Mouse (Mus musculus) lung, postnatal 0 days (tissue): ENCODE results near the gene Pkig. TPM values are rescaled to one million over a fixed set of nuclear protein-coding genes. Genes with fewer than 3 reads are reported as not detected.
A peak's percentile ranks its signal among the peaks of the same experiment; 100 is the strongest.

Source experiments
- ATAC-seq: fragments of 200-750 bp; cut with Nextera tagmentation; 2 replicates; pipeline ENCODE4 v1.8.0; 2017; ENCODE audit warnings: moderate library complexity
- DNase-seq: peaks from one replicate; pipeline ENCODE4 v3.0.0-alpha.2; 2016; ENCODE audit warnings: low spot score
- H3K27ac ChIP-seq: fragments of 300-500 bp; sonication (generic); 2 replicates; pipeline ENCODE4 v1.5.1; 2014; ENCODE audit warnings: antibody characterized with exemption, mild to moderate bottlenecking, low read length, mixed read lengths
- H3K27me3 ChIP-seq: fragments of 300-500 bp; sonication (generic); replicated peaks from 2 replicates; pipeline ENCODE4 v1.6.1; 2014; ENCODE audit warnings: low read length, mixed read lengths; ENCODE audit not compliant: insufficient read depth
- H3K36me3 ChIP-seq: fragments of 300-500 bp; sonication (generic); 2 replicates; pipeline ENCODE4 v1.6.1; 2014; ENCODE audit warnings: low read length, mixed read lengths; ENCODE audit not compliant: insufficient read depth
- H3K4me1 ChIP-seq: fragments of 300-500 bp; sonication (generic); 2 replicates; pipeline ENCODE4 v1.6.1; 2014; ENCODE audit warnings: antibody characterized with exemption, low read depth, low read length, mixed read lengths; ENCODE audit not compliant: insufficient read depth
- H3K4me2 ChIP-seq: fragments of 300-500 bp; sonication (generic); replicated peaks from 2 replicates; pipeline ENCODE4 v1.6.1; 2014; ENCODE audit warnings: low read depth, mild to moderate bottlenecking, low read length, moderate library complexity, mixed read lengths
- H3K4me3 ChIP-seq: fragments of 300-500 bp; sonication (generic); 2 replicates; pipeline ENCODE4 v1.5.1; 2014; ENCODE audit warnings: low read depth, low read length
- H3K9ac ChIP-seq: fragments of 300-500 bp; sonication (generic); replicated peaks from 2 replicates; pipeline ENCODE4 v1.6.1; 2014; ENCODE audit warnings: low read depth, mild to moderate bottlenecking
- H3K9me3 ChIP-seq: fragments of 300-500 bp; sonication (generic); 2 replicates; pipeline ENCODE4 v1.6.1; 2016; ENCODE audit warnings: low read length, mixed read lengths
- CTCF ChIP-seq: IDR thresholded peaks from 2 replicates; pipeline ENCODE4 v1.5.1; 2016; ENCODE audit warnings: antibody characterized with exemption, mild to moderate bottlenecking
- EP300 ChIP-seq: IDR thresholded peaks from 2 replicates; pipeline ENCODE4 v1.6.1; 2016; ENCODE audit warnings: antibody characterized with exemption, mild to moderate bottlenecking, control low read depth
- WGBS: fragments of 180-500 bp; shearing (Covaris S2); extraction: QIAGEN DNeasy Blood & Tissue Kit; methylation state at CpG from one replicate; pipeline ENCODE4 v1.1.7; 2014; 5-methylcytosine and 5-hydroxymethylcytosine counted together
- polyA plus RNA-seq: library from polyadenylated mRNA; unstranded; fragments of >200 nt; fragmentation: Nextera tagmentation; extraction: Ambion mirVana; gene quantifications from 2 replicates; pipeline ENCODE4 v1.2.1, GENCODE M21; 2015

The Pkig gene
- polyA plus RNA-seq, 1 experiment from 2014 or later, result 106 TPM

DNA sequence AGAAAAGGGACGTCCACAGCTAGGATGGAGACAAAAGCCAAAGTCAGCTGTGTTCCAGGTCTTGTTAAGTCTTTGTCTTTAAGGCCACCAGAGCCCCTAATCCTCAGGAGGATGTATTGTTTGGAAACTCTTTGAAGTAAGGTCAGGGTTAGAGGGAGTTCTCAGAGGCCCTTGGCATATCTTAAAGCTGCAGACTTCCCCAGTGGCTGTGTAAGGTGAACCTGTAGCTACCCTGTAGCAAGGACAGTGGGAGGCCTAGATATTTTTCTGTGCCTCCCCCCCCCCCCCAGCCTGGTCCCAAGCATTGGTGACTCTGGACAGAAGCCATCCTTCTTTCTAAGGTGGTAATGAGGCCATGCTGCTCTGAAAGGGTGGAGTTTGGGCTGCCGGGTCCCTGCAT is 38.6 kb downstream of the Pkig start:
- Histone ChIP-seq H3K4me2 (peak overlapping the region; percentile 30; the same call in 1 of the 2 replicates), H3K27ac (0 out of 2 replicates have a peak overlapping the region, but pooled peaks have one; percentile 20), H3K4me1 (peaks cover 30% of the 10 kb centered on the region), H3K4me3 (no peak overlapping the region), H3K9ac (no peak overlapping the region), H3K27me3 (no peaks in the 10 kb centered on the region), H3K9me3 (no peaks in the 10 kb centered on the region), H3K36me3 (no peaks in the 10 kb centered on the region)
- 43% methylated on average over 2 of the region's 2 CpGs for WGBS
- no peak for TF ChIP-seq CTCF
- TF ChIP-seq EP300, result no peak
- DNase-seq (no peak), ATAC-seq (no peak)

DNA sequence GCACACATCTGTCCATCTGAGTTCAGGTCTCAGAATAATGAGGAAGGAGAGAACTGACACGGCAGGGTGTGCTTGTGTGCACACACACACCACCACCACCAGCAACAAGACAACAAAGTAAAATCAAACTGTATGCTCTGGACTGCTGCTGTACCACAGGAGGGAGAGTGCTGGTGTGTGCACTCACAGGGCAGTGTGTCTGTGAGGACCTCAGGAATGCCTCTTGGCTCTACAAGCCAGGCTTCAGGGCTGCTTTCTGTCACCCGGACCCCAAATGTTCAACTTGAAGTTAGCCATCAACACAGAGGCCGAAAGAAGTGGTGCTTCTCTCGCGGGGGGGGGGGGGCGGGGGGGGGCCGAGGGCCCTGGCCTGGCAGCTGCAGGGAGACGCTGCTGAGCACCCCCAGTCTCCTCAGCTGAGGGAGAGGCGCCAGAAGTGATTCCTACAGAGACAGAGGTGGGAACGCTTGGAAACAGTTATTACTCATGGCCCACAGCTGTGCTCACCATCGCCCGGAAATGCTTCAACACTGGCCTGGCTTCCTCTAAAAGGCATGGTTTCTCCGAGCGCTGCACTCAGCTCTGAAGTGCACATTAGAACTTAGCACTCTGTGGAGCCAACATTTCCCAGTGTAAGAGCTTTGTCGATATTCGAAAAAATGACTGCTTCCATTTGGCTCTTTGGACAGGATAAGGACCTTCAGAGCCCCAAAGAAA is 39.7 kb downstream of the Pkig start:
- 24% methylated on average over 14 of the region's 16 CpGs for WGBS
- no peak overlapping the region for H3K4me3 ChIP-seq
- H3K9ac ChIP-seq, result no peak overlapping the region
- peak overlapping the region; percentile 82 for H3K27ac ChIP-seq
- no peak for TF ChIP-seq CTCF
- no peak for TF ChIP-seq EP300
- no peaks in the 10 kb centered on the region for H3K36me3 ChIP-seq
- H3K4me1 ChIP-seq, result peaks cover 28% of the 10 kb centered on the region
- DNase-seq (peak; percentile 81), ATAC-seq (peak; percentile 74)
- peak overlapping the region; percentile 27; the same call in 1 of the 2 replicates for H3K4me2 ChIP-seq
- H3K9me3 ChIP-seq, result no peaks in the 10 kb centered on the region
- no peaks in the 10 kb centered on the region for H3K27me3 ChIP-seq

DNA sequence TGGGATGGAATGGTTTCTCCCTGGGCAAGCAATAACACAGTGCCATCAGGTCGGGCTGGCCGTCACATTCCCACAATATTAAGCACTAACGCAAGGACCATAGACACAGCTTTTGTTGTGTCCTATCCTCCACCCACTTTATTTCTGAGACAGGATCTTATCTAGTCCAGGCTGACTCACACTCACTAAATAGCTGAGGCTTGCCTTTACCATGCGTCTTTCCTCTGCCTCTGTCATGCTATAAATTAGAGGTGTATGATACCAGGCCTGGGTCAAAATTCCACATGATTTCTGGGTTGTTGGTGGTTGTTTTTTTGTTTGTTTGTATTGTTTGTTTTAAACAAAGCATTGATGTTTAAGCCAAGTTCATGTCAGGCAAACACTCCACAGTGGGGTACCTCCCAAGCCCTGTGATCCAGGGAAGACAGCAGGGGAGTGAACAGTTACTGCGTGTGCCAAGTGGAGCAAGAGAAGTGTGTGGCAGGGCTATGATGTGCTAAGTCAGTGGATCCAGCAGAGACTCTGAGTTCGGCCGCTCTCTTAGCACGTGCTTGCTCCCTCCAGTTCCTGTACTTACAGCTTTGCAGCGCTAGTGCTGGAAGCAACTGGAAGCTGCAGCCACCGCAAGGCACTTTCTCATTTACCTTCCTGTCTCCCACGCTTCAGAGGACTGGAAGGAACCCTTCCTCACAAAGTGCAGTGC is 41.0 kb downstream of the Pkig start:
- Histone ChIP-seq H3K4me1 (peaks cover 20% of the 10 kb centered on the region), H3K27ac (peak overlapping the region; percentile 6; the same call in 1 of the 2 replicates), H3K4me2 (no peak overlapping the region), H3K9ac (no peak overlapping the region), H3K27me3 (no peaks in the 10 kb centered on the region), H3K4me3 (no peak overlapping the region), H3K36me3 (no peaks in the 10 kb centered on the region), H3K9me3 (no peaks in the 10 kb centered on the region)
- 61% methylated on average over 11 of the region's 11 CpGs for WGBS
- DNase-seq (peak; percentile 52), ATAC-seq (peak; percentile 45; the same call in 1 of the 2 replicates)
- peak; percentile 21; the same call in 1 of the 2 replicates for TF ChIP-seq CTCF
- TF ChIP-seq EP300, result no peak

DNA sequence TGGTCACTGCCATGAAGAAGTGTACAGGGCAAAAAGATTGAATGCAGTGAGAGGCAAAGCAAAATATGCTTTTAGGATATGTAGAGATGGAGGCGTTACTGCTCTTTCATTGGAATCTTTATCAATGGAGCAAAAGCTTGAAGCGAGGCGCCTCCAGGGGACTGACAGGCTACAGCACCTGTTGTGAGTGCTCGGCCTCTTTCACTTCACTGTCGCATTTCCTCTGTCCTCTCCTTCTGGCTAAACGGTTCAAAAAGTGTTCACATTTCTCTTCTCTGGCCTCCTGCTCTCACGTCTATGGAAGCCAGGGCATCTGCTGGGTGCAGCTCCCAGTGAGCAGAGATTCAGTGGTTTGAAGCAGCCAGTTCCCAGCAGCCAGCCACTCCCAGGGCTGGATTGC is 44.2 kb downstream of the Pkig start:
- H3K27ac ChIP-seq, result no peak overlapping the region
- no peaks in the 10 kb centered on the region for H3K9me3 ChIP-seq
- no peak for TF ChIP-seq CTCF
- TF ChIP-seq EP300, result no peak
- peaks cover 6% of the 10 kb centered on the region for H3K4me1 ChIP-seq
- H3K9ac ChIP-seq, result no peak overlapping the region
- no peak overlapping the region for H3K4me3 ChIP-seq
- ATAC-seq, result no peak
- 80% methylated on average over 7 of the region's 7 CpGs for WGBS
- DNase-seq, result no peak
- H3K4me2 ChIP-seq, result no peak overlapping the region
- no peaks in the 10 kb centered on the region for H3K36me3 ChIP-seq
- H3K27me3 ChIP-seq, result no peaks in the 10 kb centered on the region

DNA sequence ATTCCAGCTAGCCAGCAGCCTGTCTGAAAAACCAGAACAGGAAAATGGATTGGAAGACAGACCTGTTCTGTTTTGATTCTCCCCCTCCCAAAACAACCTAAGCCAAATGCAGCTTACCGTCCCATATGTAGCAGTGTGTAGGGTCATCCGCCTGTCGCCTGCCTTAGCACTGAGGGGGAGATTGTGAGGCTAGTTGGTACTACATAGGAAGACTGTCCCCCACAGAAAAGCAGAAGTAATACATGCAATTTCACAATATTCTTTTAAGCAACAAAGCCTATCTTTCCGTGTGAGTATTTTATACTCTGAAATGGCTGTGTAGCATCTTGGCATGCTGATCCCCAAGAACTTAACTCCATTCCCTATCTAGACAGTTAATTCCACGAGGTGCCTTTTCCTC is 44.7 kb downstream of the Pkig start:
- H3K4me1 ChIP-seq, result peaks cover 6% of the 10 kb centered on the region
- 82% methylated on average over 5 of the region's 5 CpGs for WGBS
- H3K27ac ChIP-seq, result no peak overlapping the region
- H3K9ac ChIP-seq, result no peak overlapping the region
- ATAC-seq (no peak), DNase-seq (no peak)
- H3K9me3 ChIP-seq, result no peaks in the 10 kb centered on the region
- TF ChIP-seq EP300 (no peak), CTCF (no peak)
- H3K27me3 ChIP-seq, result no peaks in the 10 kb centered on the region
- no peak overlapping the region for H3K4me2 ChIP-seq
- no peaks in the 10 kb centered on the region for H3K36me3 ChIP-seq
- no peak overlapping the region for H3K4me3 ChIP-seq

DNA sequence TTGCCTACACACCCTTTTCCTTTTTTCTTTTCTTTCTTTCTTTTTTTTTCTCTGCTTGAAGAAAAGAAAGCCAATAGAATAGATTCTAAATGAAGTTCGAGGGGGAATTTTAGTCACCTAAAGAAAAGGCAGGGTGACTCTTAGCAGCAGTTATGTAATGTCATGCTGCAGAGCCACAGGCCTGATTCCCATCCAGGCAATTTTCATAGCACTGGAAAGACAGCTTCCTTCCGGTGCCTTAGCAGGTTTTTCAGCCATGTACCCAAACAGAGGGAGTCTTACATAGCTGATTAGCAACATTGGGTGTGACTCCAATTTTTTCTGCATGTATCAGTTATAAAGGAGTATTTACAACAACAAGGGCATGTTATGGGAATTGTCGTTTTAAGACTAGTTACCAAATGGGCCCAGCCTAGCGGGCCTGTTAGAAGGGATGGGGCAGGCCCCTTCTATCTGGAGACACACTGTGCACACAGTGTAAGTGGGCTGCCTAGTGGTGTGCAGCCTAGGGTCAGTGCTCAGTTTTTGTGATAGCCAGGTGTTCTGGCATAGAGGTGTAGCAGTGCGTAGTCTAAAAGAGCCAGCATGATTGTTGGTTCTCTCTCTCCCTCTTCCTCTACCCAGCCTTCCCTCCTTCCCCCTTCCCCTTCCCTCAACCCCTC is 45.5 kb downstream of the Pkig start:
- H3K36me3 ChIP-seq, result no peaks in the 10 kb centered on the region
- H3K27ac ChIP-seq, result no peak overlapping the region
- H3K4me3 ChIP-seq, result no peak overlapping the region
- no peak for DNase-seq
- H3K4me1 ChIP-seq, result peaks cover under 1% of the 10 kb centered on the region; the same call in 1 of the 2 replicates
- H3K27me3 ChIP-seq, result no peaks in the 10 kb centered on the region
- no peak for ATAC-seq
- H3K9me3 ChIP-seq, result no peaks in the 10 kb centered on the region
- 88% methylated on average over 5 of the region's 5 CpGs for WGBS
- H3K4me2 ChIP-seq, result no peak overlapping the region
- TF ChIP-seq CTCF (no peak), EP300 (no peak)
- H3K9ac ChIP-seq, result no peak overlapping the region
